ENCODE assay signal across 27 mouse cellular contexts in genomic region chr5:29927594-29927993, GRCm38 (mm10).
DNase-seq lines count a peak whose midpoint lies in the region; ATAC-seq and TF ChIP-seq lines count a peak whose summit lies in the region.
"Had no signal": no experiment of that assay in that cellular context is flagged by ENCODE, and none has a peak within 500 bp of the region (broad histone marks: within the 10 kb centered on the region; RNA-seq: fewer than 3 reads in every experiment).

No protein-coding gene starts in this region.

- H3K27ac ChIP-seq in MEL (ENCODE audit: control insufficient read depth, low read depth, low read length), result no peak overlapping the region
- no peak overlapping the region for H3K27ac ChIP-seq in intestine, embryonic 15.5 days
- H3K27ac ChIP-seq: embryonic facial prominence, embryonic 13.5 days; embryonic facial prominence, embryonic 15.5 days; forebrain, embryonic 10.5 days; forebrain, embryonic 12.5 days had no signal

- no peaks in the 10 kb centered on the region for H3K79me2 ChIP-seq in MEL (ENCODE audit: control insufficient read depth, insufficient read depth, low read length, poor library complexity)

- 0 out of 4 replicates have a peak, but pooled peaks cover 0 to under 1% of the 10 kb centered on the region in 2 experiments for H3K27me3 ChIP-seq in MEL (ENCODE audit: control insufficient read depth in 1 of 2, insufficient read depth in 2 of 2, low read length in 2 of 2)
- H3K27me3 ChIP-seq in intestine, embryonic 15.5 days (replicated peaks), result no peaks in the 10 kb centered on the region
- H3K27me3 ChIP-seq: CH12.LX; embryonic facial prominence, embryonic 13.5 days; embryonic facial prominence, embryonic 15.5 days; forebrain, embryonic 12.5 days; Patski had no signal

- 74% methylated on average over 1 of the region's 1 CpGs for WGBS in intestine, embryonic 15.5 days

- peak; percentile 58 to 78 for TF ChIP-seq EP300 in MEL (IDR thresholded peaks at IDR 0.05; ENCODE audit: low read depth in 1 of 2, low read length in 2 of 2)

- no peak for TF ChIP-seq CTCF in MEL (IDR thresholded peaks at IDR 0.05 in 2 of 3, conservative IDR thresholded peaks at IDR 0.05 in 1 of 3; ENCODE audit: control insufficient read depth in 1 of 3, insufficient read depth in 1 of 3, low read depth in 2 of 3, low read length in 3 of 3, poor library complexity in 1 of 3, severe bottlenecking in 1 of 3)

- TF ChIP-seq POLR2A in MEL (IDR thresholded peaks at IDR 0.05; ENCODE audit: control insufficient read depth in 1 of 2, insufficient read depth in 1 of 2, low read depth in 1 of 2, low read length in 2 of 2, poor library complexity in 1 of 2), result no peak

- peaks cover 0 to 10% of the 10 kb centered on the region in 2 experiments; a peak in 2 of 4 replicates for H3K4me1 ChIP-seq in MEL (ENCODE audit: control insufficient read depth in 1 of 2, insufficient read depth in 2 of 2, low read length in 2 of 2)
- no peaks in the 10 kb centered on the region for H3K4me1 ChIP-seq in intestine, embryonic 15.5 days (replicated peaks)
- H3K4me1 ChIP-seq: embryonic facial prominence, embryonic 13.5 days; embryonic facial prominence, embryonic 15.5 days; forebrain, embryonic 10.5 days; forebrain, embryonic 12.5 days had no signal

- no peaks in the 10 kb centered on the region for H3K9me3 ChIP-seq in MEL (replicated peaks; ENCODE audit: insufficient read depth, low read length)
- no peaks in the 10 kb centered on the region for H3K9me3 ChIP-seq in intestine, embryonic 15.5 days
- H3K9me3 ChIP-seq: embryonic facial prominence, embryonic 13.5 days; embryonic facial prominence, embryonic 15.5 days; forebrain, embryonic 10.5 days; forebrain, embryonic 12.5 days; G1E had no signal

- no peak overlapping the region for H3K4me2 ChIP-seq in intestine, embryonic 15.5 days (replicated peaks)
- H3K4me2 ChIP-seq: embryonic facial prominence, embryonic 13.5 days; embryonic facial prominence, embryonic 15.5 days; forebrain, embryonic 12.5 days had no signal

- peak; percentile 66 for ATAC-seq in common myeloid progenitor, adult 5-6 weeks (replicated peaks; ENCODE audit: low read depth, poor library complexity, severe bottlenecking)
- no peak for ATAC-seq in intestine, embryonic 15.5 days
- no peak for ATAC-seq in granulocyte monocyte progenitor cell, adult 5-6 weeks (replicated peaks; ENCODE audit: poor library complexity, severe bottlenecking)
- ATAC-seq: activated CD4-positive, CD25-positive, alpha-beta regulatory T cell, adult 4 months; CD4-positive, CD25-positive, alpha-beta regulatory T cell, adult 4 months; forebrain, embryonic 14.5 days; forebrain, embryonic 16.5 days; Patski had no signal

- no peak for TF ChIP-seq RAD21 in MEL (IDR thresholded peaks at IDR 0.05; ENCODE audit: low read depth, low read length)

- H3K36me3 ChIP-seq in MEL (ENCODE audit: control insufficient read depth in 1 of 2, insufficient read depth in 2 of 2, low read length in 2 of 2), result peaks cover 0 to 2% of the 10 kb centered on the region in 2 experiments; a peak in 1 of 4 replicates
- H3K36me3 ChIP-seq in intestine, embryonic 15.5 days, result no peaks in the 10 kb centered on the region
- H3K36me3 ChIP-seq: embryonic facial prominence, embryonic 13.5 days; embryonic facial prominence, embryonic 15.5 days; forebrain, embryonic 10.5 days; forebrain, embryonic 12.5 days; G1E had no signal

- no peak overlapping the region for H3K9ac ChIP-seq in MEL (ENCODE audit: control insufficient read depth, low read depth, low read length, poor library complexity, severe bottlenecking)
- H3K9ac ChIP-seq in intestine, embryonic 15.5 days, result no peak overlapping the region
- H3K9ac ChIP-seq: embryonic facial prominence, embryonic 13.5 days; embryonic facial prominence, embryonic 15.5 days; forebrain, embryonic 12.5 days had no signal

- DNase-seq in MEL (ENCODE audit: low read depth, low spot score), result peak; percentile 57
- DNase-seq in right cerebral cortex, postnatal 25 days, result no peak
- DNase-seq: adrenal gland, adult 8-10 months; adrenal gland, postnatal 14 days; adrenal gland, postnatal 36 days; B cell, adult 2 months; cerebellum, adult 11-12 months; cerebellum, adult 2 months; cerebellum, adult 9-10 months; cerebellum, postnatal 10 days; cerebellum, postnatal 25 days; embryo, embryonic 11 days had no signal

- H3K4me3 ChIP-seq in MEL (ENCODE audit: control insufficient read depth in 1 of 2, insufficient read depth in 1 of 2, low read depth in 2 of 2, low read length in 2 of 2), result no peak overlapping the region
- H3K4me3 ChIP-seq in intestine, embryonic 15.5 days (replicated peaks), result no peak overlapping the region
- H3K4me3 ChIP-seq: embryonic facial prominence, embryonic 13.5 days; embryonic facial prominence, embryonic 15.5 days; erythroblast, embryonic 14.5 days; forebrain, embryonic 10.5 days; forebrain, embryonic 12.5 days had no signal

TF ChIP-seq in MEL, 35 proteins besides CTCF, POLR2A, EP300 and RAD21:
- TF ChIP-seq SIN3A (IDR thresholded peaks at IDR 0.05; ENCODE audit: low read length) (no peak), MAX (IDR thresholded peaks at IDR 0.05; ENCODE audit: low read length) (no peak), CHD2 (IDR thresholded peaks at IDR 0.05; ENCODE audit: low read length) (no peak), BHLHE40 (IDR thresholded peaks at IDR 0.05; ENCODE audit: borderline replicate concordance, low read depth, low read length) (no peak), ZC3H11A (IDR thresholded peaks at IDR 0.05; ENCODE audit: low read depth, low read length) (no peak), TAL1 (IDR thresholded peaks at IDR 0.05; ENCODE audit: low read length) (no peak), TCF12 (IDR thresholded peaks at IDR 0.05; ENCODE audit: low read depth, low read length) (peak; percentile 52), MYB (IDR thresholded peaks at IDR 0.05; ENCODE audit: low read depth, low read length) (no peak), MYC (IDR thresholded peaks at IDR 0.05; ENCODE audit: low read depth, low read length) (no peak), RCOR1 (IDR thresholded peaks at IDR 0.05; ENCODE audit: low read depth, low read length) (peak; percentile 93), NRF1 (IDR thresholded peaks at IDR 0.05; ENCODE audit: insufficient read depth, low read depth, low read length, poor library complexity, severe bottlenecking) (no peak), USF1 (IDR thresholded peaks at IDR 0.05; ENCODE audit: low read depth, low read length) (no peak), TBP (IDR thresholded peaks at IDR 0.05; ENCODE audit: low read depth, low read length) (no peak), GATA1 (IDR thresholded peaks at IDR 0.05; ENCODE audit: low read depth, low read length) (peak; percentile 77; the same call in 1 of the 2 replicates), ETS1 (IDR thresholded peaks at IDR 0.05; ENCODE audit: low read depth, low read length) (0 out of 2 replicates have a peak, but pooled peaks have one; percentile 21)
